Mouse (Mus musculus): ENCODE data around the gene Adcy1. TPM values are rescaled to one million over a fixed set of nuclear protein-coding genes. Genes with fewer than 3 reads are reported as not detected.

The Adcy1 gene
- total RNA-seq, 4 experiments from 2014 or later = 239 to 296 (median 267) TPM

GRCm38 (mm10) chr11:7178724-7179123, 115.4 kb downstream of the Adcy1 start:
- no peak for DNase-seq (ENCODE audit: low spot score in 2 of 2)

- no peak for DNase-seq (ENCODE audit: low spot score in 2 of 2)
Observed at GRCm38 (mm10) chr11:7179276-7179675, 116.0 kb downstream of the Adcy1 start.

- DNase-seq (ENCODE audit: low spot score in 2 of 2) = no peak
Observed at GRCm38 (mm10) chr11:7182409-7183042, 119.2 kb downstream of the Adcy1 start.

- no peak for DNase-seq (ENCODE audit: low spot score in 2 of 2)
Observed at GRCm38 (mm10) chr11:7184420-7184819, 121.1 kb downstream of the Adcy1 start.

- no peak for DNase-seq (ENCODE audit: low spot score in 2 of 2)
Observed at GRCm38 (mm10) chr11:7187472-7187871, 124.2 kb downstream of the Adcy1 start.

- DNase-seq (ENCODE audit: low spot score in 2 of 2) = no peak
Observed at GRCm38 (mm10) chr11:7188469-7188868, 125.2 kb downstream of the Adcy1 start, which contains the start of gene Gm11985. Gene Gm11985, minus strand, starts transcription at chr11:7188569.

GRCm38 (mm10) chr11:7192710-7193109, 129.4 kb downstream of the Adcy1 start:
- no peak for DNase-seq (ENCODE audit: low spot score in 2 of 2)

GRCm38 (mm10) chr11:7193134-7193533, 129.8 kb downstream of the Adcy1 start:
- no peak for DNase-seq (ENCODE audit: low spot score in 2 of 2)

- DNase-seq (ENCODE audit: low spot score in 2 of 2) = no peak
Observed at GRCm38 (mm10) chr11:7194432-7195311, 131.4 kb downstream of the Adcy1 start.

- no peak for DNase-seq (ENCODE audit: low spot score in 2 of 2)
Observed at GRCm38 (mm10) chr11:7195312-7195685, 132.0 kb downstream of the Adcy1 start.

GRCm38 (mm10) chr11:7197491-7197941, 134.2 kb downstream of the Adcy1 start, which contains the start of gene Igfbp1:
Gene Igfbp1, plus strand, starts transcription at chr11:7197782.
- no peak for DNase-seq (ENCODE audit: low spot score in 2 of 2)

GRCm38 (mm10) chr11:7198006-7198405, 134.7 kb downstream of the Adcy1 start:
- no peak for DNase-seq (ENCODE audit: low spot score in 2 of 2)

- no peak for DNase-seq (ENCODE audit: low spot score in 2 of 2)
Observed at GRCm38 (mm10) chr11:7198481-7199256, 135.4 kb downstream of the Adcy1 start.

- DNase-seq (ENCODE audit: low spot score in 2 of 2) = no peak
Observed at GRCm38 (mm10) chr11:7199736-7200392, 136.6 kb downstream of the Adcy1 start.

GRCm38 (mm10) chr11:7200393-7200783, 137.1 kb downstream of the Adcy1 start:
- DNase-seq (ENCODE audit: low spot score in 2 of 2) = no peak

- DNase-seq (ENCODE audit: low spot score in 2 of 2) = no peak
Observed at GRCm38 (mm10) chr11:7202206-7202605, 138.9 kb downstream of the Adcy1 start.

GRCm38 (mm10) chr11:7203846-7204245, 140.6 kb downstream of the Adcy1 start:
- no peak for DNase-seq (ENCODE audit: low spot score in 2 of 2)

- DNase-seq (ENCODE audit: low spot score in 2 of 2) = peak; percentile 39 to 65
Observed at GRCm38 (mm10) chr11:7210343-7210742, 147.1 kb downstream of the Adcy1 start.

GRCm38 (mm10) chr11:7211211-7211610, 147.9 kb downstream of the Adcy1 start:
- DNase-seq (ENCODE audit: low spot score in 2 of 2) = no peak

- DNase-seq (ENCODE audit: low spot score in 2 of 2) = no peak
Observed at GRCm38 (mm10) chr11:7212126-7212798, 149.0 kb downstream of the Adcy1 start.

GRCm38 (mm10) chr11:7213161-7213500, 149.8 kb downstream of the Adcy1 start:
- no peak for DNase-seq (ENCODE audit: low spot score in 2 of 2)

Data from left cerebral cortex, adult 8-10 months (tissue).